Mouse (Mus musculus) embryonic facial prominence, embryonic 14.5 days (tissue): ENCODE data around the gene Cd19. TPM values are rescaled to one million over a fixed set of nuclear protein-coding genes. Genes with fewer than 3 reads are reported as not detected.
A peak's percentile ranks its signal among the peaks of the same experiment; 100 is the strongest.
"Not testable (repeated sequence)": the region's sequence is repeated elsewhere in the genome, so short reads cannot be mapped to it uniquely, and the experiment has no call there.

Experiments used
- ATAC-seq: fragments of 200-750 bp; cut with Nextera tagmentation; 2 replicates; pipeline ENCODE4 v1.8.0; 2017; ENCODE audit warnings: low read depth, moderate number of reproducible peaks, moderate TSS enrichment
- DNase-seq: peaks from one replicate; pipeline ENCODE4 v3.0.0-alpha.2; 2015; ENCODE audit warnings: low spot score
- H3K27ac ChIP-seq: fragments of 300-500 bp; sonication (generic); replicated peaks from 2 replicates; pipeline ENCODE4 v1.5.1; 2014; ENCODE audit warnings: low read depth, mild to moderate bottlenecking, low read length, moderate library complexity
- H3K27me3 ChIP-seq: fragments of 300-500 bp; sonication (generic); replicated peaks from 2 replicates; pipeline ENCODE4 v1.6.1; 2014; ENCODE audit warnings: low read length; ENCODE audit not compliant: control insufficient read depth, insufficient read depth
- H3K36me3 ChIP-seq: fragments of 300-500 bp; sonication (generic); 2 replicates; pipeline ENCODE4 v1.6.1; 2014; ENCODE audit warnings: low read length, mixed read lengths; ENCODE audit not compliant: control insufficient read depth, insufficient read depth
- H3K4me1 ChIP-seq: fragments of 300-500 bp; sonication (generic); 2 replicates; pipeline ENCODE4 v1.6.1; 2014; ENCODE audit warnings: antibody characterized with exemption, low read length; ENCODE audit not compliant: control insufficient read depth, insufficient read depth
- H3K4me2 ChIP-seq: fragments of 300-500 bp; sonication (generic); 2 replicates; pipeline ENCODE4 v1.6.1; 2014; ENCODE audit warnings: low read depth, mild to moderate bottlenecking, low read length, moderate library complexity, mixed read lengths
- H3K4me3 ChIP-seq: fragments of 300-500 bp; sonication (generic); 2 replicates; pipeline ENCODE4 v1.5.1; 2014; ENCODE audit warnings: low read depth, mild to moderate bottlenecking, low read length
- H3K9ac ChIP-seq: fragments of 300-500 bp; sonication (generic); 2 replicates; pipeline ENCODE4 v1.6.1; 2014; ENCODE audit warnings: low read depth, mild to moderate bottlenecking, low read length, moderate library complexity, mixed read lengths
- H3K9me3 ChIP-seq: fragments of 300-500 bp; sonication (generic); 2 replicates; pipeline ENCODE4 v1.6.1; 2016; ENCODE audit warnings: low read length; ENCODE audit not compliant: control insufficient read depth
- WGBS: fragments of 180-500 bp; shearing (Covaris S2); extraction: QIAGEN DNeasy Blood & Tissue Kit; methylation state at CpG from one replicate; pipeline ENCODE4 v1.1.7; 2014; 5-methylcytosine and 5-hydroxymethylcytosine counted together
- polyA plus RNA-seq: library from polyadenylated mRNA; unstranded; fragments of >200 nt; fragmentation: Nextera tagmentation; extraction: Ambion mirVana; gene quantifications from 2 replicates; pipeline ENCODE4 v1.2.1, GENCODE M21; 2014

The Cd19 gene
- polyA plus RNA-seq, 1 experiment from 2014 or later = 0.19 TPM

DNA sequence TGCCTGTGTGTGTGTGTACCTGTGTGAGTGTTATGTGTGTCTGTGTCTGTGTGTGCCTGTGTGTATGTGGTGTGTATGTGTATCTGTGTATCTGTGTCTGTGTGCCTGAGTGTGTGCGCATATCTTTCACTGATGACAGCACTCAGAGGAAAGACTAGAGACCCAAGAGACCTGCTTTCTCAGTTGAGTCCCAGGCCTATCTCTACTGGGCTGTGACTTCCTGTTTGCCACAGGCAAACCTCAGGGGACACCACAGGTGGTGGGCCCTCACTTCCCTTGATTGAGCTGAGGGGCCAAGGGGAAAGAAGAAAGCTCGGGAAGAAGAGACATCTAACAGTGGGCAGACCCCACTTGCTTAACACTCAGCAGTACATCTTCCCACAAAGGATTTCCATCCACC is 1.9 kb upstream of the Cd19 start:
- no peak overlapping the region for H3K4me3 ChIP-seq
- H3K9ac ChIP-seq = no peak overlapping the region
- no peak overlapping the region for H3K4me2 ChIP-seq
- no peak; the same call in 1 of the 2 replicates for ATAC-seq
- no peak overlapping the region for H3K27ac ChIP-seq
- H3K9me3 ChIP-seq = no peaks in the 10 kb centered on the region
- no peak for DNase-seq
- H3K27me3 ChIP-seq = no peaks in the 10 kb centered on the region
- WGBS = 51% methylated on average over 2 of the region's 2 CpGs
- no peaks in the 10 kb centered on the region for H3K36me3 ChIP-seq
- no peaks in the 10 kb centered on the region for H3K4me1 ChIP-seq

DNA sequence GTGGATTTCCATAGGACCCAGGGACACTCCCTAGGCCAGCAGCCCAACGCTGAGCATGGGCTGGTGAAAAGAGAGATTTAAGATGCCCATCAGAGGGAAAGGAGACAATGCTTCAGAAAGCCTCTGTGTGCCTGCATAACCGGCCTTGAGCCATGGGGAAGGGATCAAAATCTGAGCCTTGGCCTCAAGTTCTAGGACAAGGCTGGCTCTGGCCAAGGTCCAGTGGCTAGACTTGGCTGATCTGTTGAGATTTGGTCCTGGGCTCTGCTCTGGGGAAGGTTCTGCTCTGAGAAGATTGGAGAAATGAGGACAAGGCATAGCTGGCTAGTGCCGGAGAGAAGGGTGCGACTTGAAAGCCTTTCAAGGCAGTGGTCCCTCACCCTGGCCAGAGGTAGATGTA is 3.6 kb downstream of the Cd19 start:
- no peaks in the 10 kb centered on the region for H3K36me3 ChIP-seq
- H3K9ac ChIP-seq = no peak overlapping the region
- WGBS = 93% methylated on average over 4 of the region's 4 CpGs
- no peaks in the 10 kb centered on the region for H3K27me3 ChIP-seq
- DNase-seq = no peak
- H3K27ac ChIP-seq = no peak overlapping the region
- H3K4me1 ChIP-seq = no peaks in the 10 kb centered on the region
- H3K4me3 ChIP-seq = no peak overlapping the region
- no peak overlapping the region for H3K4me2 ChIP-seq
- no peak for ATAC-seq
- no peaks in the 10 kb centered on the region for H3K9me3 ChIP-seq

DNA sequence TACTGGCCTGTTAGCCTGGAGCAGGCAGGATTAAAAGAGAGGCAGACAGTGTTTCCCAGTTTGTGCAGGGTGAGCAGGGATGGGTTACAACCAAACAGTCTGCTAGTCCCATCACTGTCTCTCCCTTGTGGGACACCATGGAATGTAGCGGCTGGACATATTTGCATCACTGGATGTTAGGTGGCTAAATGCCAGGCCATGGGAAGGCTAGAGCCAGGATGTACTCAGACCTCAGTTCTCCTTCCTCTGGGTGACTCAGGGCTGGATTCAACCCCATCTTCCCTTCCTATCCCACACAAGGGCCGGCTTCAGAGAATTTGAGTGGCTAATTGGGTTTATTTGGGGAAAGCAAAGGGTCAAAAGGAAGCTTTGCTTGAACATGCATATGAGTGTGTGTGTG is 6.0 kb downstream of the Cd19 start:
- Histone ChIP-seq H3K27ac (no peak overlapping the region), H3K9ac (no peak overlapping the region), H3K4me2 (no peak overlapping the region), H3K4me1 (no peaks in the 10 kb centered on the region), H3K9me3 (no peaks in the 10 kb centered on the region), H3K36me3 (no peaks in the 10 kb centered on the region), H3K27me3 (no peaks in the 10 kb centered on the region), H3K4me3 (no peak overlapping the region)
- WGBS = 75% methylated on average over 2 of the region's 2 CpGs
- ATAC-seq = no peak
- no peak for DNase-seq

DNA sequence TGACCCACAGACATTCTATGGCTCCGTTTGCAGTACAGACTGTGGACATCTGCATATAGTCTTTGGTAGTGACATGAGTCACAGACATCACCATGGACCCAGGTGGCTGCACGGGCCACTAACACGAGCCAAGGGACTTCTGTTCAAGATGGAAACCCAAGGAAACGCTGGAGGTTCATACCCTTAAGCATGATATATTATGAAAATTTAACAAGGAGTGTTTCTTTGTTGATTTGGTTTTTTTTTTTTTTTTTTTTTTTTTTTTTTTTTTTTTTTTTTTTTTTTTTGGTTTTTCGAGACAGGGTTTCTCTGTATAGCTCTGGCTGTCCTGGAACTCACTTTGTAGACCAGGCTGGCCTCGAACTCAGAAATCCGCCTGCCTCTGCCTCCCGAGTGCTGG is 12.2 kb downstream of the Cd19 start:
- not testable (repeated sequence) for H3K36me3 ChIP-seq, H3K27me3 ChIP-seq, H3K27ac ChIP-seq, H3K4me1 ChIP-seq, H3K9ac ChIP-seq, H3K4me3 ChIP-seq, ATAC-seq, DNase-seq, H3K4me2 ChIP-seq, H3K9me3 ChIP-seq
- 74% methylated on average over 8 of the region's 8 CpGs for WGBS

DNA sequence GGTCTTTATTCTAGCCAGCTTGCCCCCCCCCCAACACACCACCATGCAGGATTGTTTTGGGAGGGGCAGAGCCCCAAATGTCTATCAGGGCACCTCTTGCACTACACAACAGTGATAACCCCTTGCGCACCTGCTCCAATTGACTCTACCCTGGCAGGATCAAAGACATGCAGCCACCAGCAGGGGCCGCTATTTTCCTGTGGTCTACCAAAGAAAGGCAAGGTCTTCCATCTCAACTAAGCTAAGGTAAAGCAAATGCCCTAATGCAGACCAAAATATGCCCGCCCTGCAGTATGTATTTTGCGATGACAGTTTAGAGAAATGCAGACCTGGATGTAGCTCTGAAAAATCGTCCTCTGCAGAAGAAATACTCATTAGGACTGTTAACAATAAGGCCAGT is 15.1 kb downstream of the Cd19 start:
- Histone ChIP-seq H3K9ac (no peak overlapping the region), H3K27ac (no peak overlapping the region), H3K27me3 (no peaks in the 10 kb centered on the region), H3K36me3 (no peaks in the 10 kb centered on the region), H3K4me1 (no peaks in the 10 kb centered on the region; the same call in 1 of the 2 replicates), H3K4me2 (no peak overlapping the region), H3K4me3 (no peak overlapping the region), H3K9me3 (no peaks in the 10 kb centered on the region)
- DNase-seq = peak; percentile 84
- WGBS = 11% methylated on average over 5 of the region's 5 CpGs
- ATAC-seq = no peak

DNA sequence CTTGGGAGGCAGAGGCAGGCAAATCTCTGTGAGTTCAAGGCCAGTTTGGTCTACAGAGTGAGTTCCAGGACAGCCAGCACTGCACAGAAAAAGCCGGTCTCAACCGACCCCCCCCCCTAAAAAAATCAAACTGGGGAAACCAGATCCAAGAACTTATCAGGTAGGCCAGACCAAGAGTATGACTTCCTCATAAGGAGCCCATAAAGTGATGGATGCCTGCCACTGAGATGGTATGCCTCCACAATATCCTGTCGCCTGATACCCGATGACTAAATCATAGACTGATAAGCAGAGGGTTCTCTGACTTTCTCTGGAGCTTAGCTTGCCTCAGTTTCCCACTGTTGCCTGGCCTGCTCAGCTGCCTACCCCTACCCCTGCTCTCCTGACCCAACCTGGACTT is 16.9 kb downstream of the Cd19 start:
- ATAC-seq (no peak), DNase-seq (no peak)
- no peaks in the 10 kb centered on the region for H3K36me3 ChIP-seq
- H3K4me1 ChIP-seq = no peaks in the 10 kb centered on the region; the same call in 1 of the 2 replicates
- no peak overlapping the region for H3K9ac ChIP-seq
- no peak overlapping the region for H3K4me2 ChIP-seq
- WGBS = 90% methylated on average over 4 of the region's 4 CpGs
- H3K4me3 ChIP-seq = no peak overlapping the region
- no peaks in the 10 kb centered on the region for H3K27me3 ChIP-seq
- no peaks in the 10 kb centered on the region for H3K9me3 ChIP-seq
- H3K27ac ChIP-seq = no peak overlapping the region

DNA sequence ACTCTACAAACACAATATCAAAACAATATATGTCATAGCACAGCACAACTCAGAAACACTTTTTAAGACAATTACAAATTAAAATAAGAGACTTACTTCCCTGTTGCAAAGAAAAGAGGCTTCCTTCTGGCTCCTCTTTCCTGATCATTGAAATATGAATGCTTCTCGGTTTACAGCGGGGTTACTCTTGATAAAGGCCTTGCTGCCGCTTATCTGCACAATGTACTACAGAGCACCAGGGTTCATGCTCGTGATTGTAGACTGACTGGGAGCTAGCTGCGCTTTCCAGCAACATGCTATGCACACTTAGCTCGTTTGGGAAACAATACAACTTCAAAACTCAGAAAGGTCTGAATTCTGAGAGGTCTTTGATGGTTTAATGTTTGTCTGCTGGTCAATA is 17.5 kb downstream of the Cd19 start:
- H3K4me2 ChIP-seq = peak overlapping the region; percentile 40
- DNase-seq = no peak
- H3K27ac ChIP-seq = no peak overlapping the region
- ATAC-seq = no peak
- H3K9ac ChIP-seq = peak overlapping the region; percentile 0; the same call in 1 of the 2 replicates
- 51% methylated on average over 6 of the region's 6 CpGs for WGBS
- no peaks in the 10 kb centered on the region for H3K27me3 ChIP-seq
- no peaks in the 10 kb centered on the region for H3K36me3 ChIP-seq
- no peaks in the 10 kb centered on the region; the same call in 1 of the 2 replicates for H3K4me1 ChIP-seq
- no peak overlapping the region for H3K4me3 ChIP-seq
- H3K9me3 ChIP-seq = no peaks in the 10 kb centered on the region

DNA sequence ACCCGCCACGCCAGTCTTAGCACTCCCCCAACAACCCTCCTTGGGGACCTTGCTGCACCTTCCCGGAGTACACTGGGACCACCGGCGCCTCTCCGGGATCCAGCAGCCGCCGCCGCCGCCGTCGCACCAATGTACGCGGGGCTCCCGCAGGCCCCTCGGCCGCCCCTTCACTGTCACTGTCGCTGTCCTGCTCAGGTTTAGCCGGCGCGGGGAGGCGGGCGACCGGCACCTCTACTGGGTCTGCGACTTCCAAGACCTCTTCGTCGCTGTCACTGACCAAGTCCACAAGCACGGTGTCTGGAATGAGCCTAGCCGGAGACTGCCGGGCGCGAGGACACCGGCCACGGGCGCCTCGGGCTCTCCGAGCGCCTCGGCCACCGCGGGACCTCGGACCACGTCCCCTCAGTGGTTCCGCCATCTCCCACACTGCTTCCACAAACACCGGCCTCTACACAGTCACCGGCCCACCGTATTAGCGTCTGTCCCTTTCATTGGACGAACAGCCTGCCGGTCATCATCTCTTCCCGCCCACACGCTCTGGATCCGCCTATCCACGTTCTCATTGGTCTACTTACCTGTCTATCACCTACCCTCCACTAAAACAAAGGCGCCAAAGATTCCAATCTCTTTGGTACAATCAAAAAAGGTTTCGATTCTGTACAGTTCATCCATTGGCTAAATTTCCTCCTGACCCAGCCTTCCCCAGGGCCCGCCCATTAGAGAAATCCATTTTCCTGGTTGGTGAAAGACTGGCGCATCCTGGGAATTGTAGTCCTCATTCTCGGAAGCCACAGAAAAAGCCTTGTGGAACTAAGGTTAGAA is 18.2 kb downstream of the Cd19 start, which contains the start of gene Nfatc2ip:
Gene Nfatc2ip, minus strand, starts transcription at position 440 of the 822 bp plus-strand sequence.
- peak within 1 kb of the TSS; percentile 79 for H3K9ac ChIP-seq
- no peaks in the 10 kb centered on the region for H3K9me3 ChIP-seq
- no peak within 1 kb of the TSS for H3K27ac ChIP-seq
- peak within 1 kb of the TSS; percentile 87 for H3K4me3 ChIP-seq
- H3K36me3 ChIP-seq = no peaks in the 10 kb centered on the region
- H3K4me1 ChIP-seq = no peaks in the 10 kb centered on the region; the same call in 1 of the 2 replicates
- H3K4me2 ChIP-seq = peak within 1 kb of the TSS; percentile 79
- ATAC-seq = peak; percentile 100
- peak; percentile 100 for DNase-seq
- no peaks in the 10 kb centered on the region for H3K27me3 ChIP-seq
- WGBS = under 1% methylated on average over 53 of the region's 59 CpGs
